Mouse (Mus musculus): Measurements from ENCODE around the gene Rps6kc1. TPM values are rescaled to one million over a fixed set of nuclear protein-coding genes. Genes with fewer than 3 reads are reported as not detected.
"Not testable (repeated sequence)": the region's sequence is repeated elsewhere in the genome, so short reads cannot be mapped to it uniquely, and the experiment has no call there.

Rps6kc1 gene
- total and polyA plus RNA-seq, 2 experiments, result 8.1 to 9.2 TPM

DNA sequence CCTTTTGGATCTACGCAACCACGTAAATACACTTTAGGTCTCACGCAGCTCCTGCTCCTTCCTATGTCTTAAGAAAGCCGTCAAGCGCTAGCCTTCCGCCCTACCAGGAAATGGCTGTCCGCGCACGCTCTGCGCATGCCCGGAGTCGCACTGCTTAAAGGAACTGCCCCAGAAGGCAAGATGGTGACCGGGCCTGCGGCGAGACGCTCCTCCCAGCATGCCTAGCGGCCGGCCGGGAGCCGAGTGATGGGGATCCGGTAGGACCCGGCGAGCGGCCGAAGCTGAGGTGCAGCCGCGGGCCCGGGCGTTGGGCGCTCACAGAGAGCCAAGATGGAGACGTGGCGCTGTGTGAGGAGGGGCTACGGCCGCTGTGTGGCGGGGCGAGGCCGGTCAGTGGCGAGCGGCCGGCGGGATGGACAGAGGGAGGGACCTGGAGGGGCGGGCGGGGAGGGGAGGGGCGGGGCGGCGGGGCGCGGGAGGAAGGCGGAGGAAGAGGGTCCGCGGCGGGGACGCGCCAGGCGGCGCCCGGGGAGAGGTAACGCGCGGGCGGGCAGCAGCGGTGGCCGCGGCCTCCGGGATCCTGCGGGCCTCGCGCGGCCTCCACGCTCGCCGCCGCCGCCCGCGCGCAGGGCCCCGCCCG lies 16.9 kb upstream of the Rps6kc1 start:
- Histone ChIP-seq H3K4me3 (ENCODE audit: insufficient read depth, low read depth, low read length) (peak overlapping the region; percentile 77), H3K79me2 (ENCODE audit: control insufficient read depth, insufficient read depth, low read length) (no peaks in the 10 kb centered on the region; the same call in 1 of the 2 replicates), H3K4me1 (ENCODE audit: control insufficient read depth, insufficient read depth, low read length) (peaks cover 8% of the 10 kb centered on the region; the same call in 1 of the 2 replicates), H3K36me3 (ENCODE audit: control insufficient read depth, insufficient read depth, low read length) (peaks cover 3% of the 10 kb centered on the region; the same call in 1 of the 2 replicates), H3K27me3 (ENCODE audit: control insufficient read depth, insufficient read depth, low read length) (no peaks in the 10 kb centered on the region), H3K9ac (ENCODE audit: low read depth, low read length) (peak overlapping the region; percentile 81), H3K27ac (replicated peaks; ENCODE audit: insufficient read depth, low read depth, low read length) (peak overlapping the region; percentile 95)
- TF ChIP-seq POLR2A (IDR thresholded peaks at IDR 0.05; ENCODE audit: extremely low read depth, insufficient read depth, low read length) (0 out of 2 replicates have a peak, but pooled peaks have one; percentile 6), CTCF (IDR thresholded peaks at IDR 0.05; ENCODE audit: low read depth, low read length) (no peak)
- under 1% methylated on average over 52 of the region's 79 CpGs for WGBS
- peak; percentile 92 for DNase-seq (ENCODE audit: extremely low read depth, low read depth, low spot score)

DNA sequence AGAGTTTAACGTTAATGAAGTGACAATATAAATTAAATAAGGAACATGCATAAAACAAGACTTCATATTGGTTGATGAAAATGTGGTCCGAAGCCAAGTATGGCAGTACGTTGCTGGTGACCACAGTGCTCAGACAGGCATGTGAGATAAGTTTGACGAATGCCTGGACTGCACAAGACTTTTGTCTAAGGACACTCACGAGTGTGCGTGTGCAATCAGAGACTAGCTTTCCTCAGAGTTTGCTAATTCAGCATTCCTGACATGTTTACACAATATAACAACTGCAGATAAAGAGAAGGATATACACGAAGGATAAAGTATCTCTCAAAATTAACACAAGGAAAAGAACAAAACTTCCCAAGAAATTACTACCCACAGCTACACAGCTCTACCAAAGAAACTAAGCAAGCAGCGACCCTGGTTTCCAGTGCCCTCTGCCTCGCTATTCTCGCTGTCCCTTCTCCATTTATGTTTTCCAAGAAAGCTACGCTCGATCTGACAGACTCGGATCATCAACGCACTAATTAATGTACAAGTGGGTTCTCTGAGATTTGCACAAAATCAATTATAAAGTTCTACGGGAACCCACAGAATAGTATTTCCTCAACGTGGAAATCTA lies 16.3 kb upstream of the Rps6kc1 start:
- H3K79me2 ChIP-seq (ENCODE audit: control insufficient read depth, insufficient read depth, low read length), result no peaks in the 10 kb centered on the region; the same call in 1 of the 2 replicates
- 8% methylated on average over 16 of the region's 16 CpGs for whole genome bisulfite sequencing
- DNase-seq (ENCODE audit: extremely low read depth, low read depth, low spot score), result peak; percentile 48
- H3K36me3 ChIP-seq (ENCODE audit: control insufficient read depth, insufficient read depth, low read length), result peaks cover under 1% of the 10 kb centered on the region; the same call in 1 of the 2 replicates
- H3K4me1 ChIP-seq (ENCODE audit: control insufficient read depth, insufficient read depth, low read length), result peaks cover 8% of the 10 kb centered on the region; the same call in 1 of the 2 replicates
- H3K27me3 ChIP-seq (ENCODE audit: control insufficient read depth, insufficient read depth, low read length), result no peaks in the 10 kb centered on the region
- H3K4me3 ChIP-seq (ENCODE audit: insufficient read depth, low read depth, low read length), result peak overlapping the region; percentile 77
- TF ChIP-seq CTCF (IDR thresholded peaks at IDR 0.05; ENCODE audit: low read depth, low read length) (no peak), POLR2A (IDR thresholded peaks at IDR 0.05; ENCODE audit: extremely low read depth, insufficient read depth, low read length) (no peak)
- H3K9ac ChIP-seq (ENCODE audit: low read depth, low read length), result peak overlapping the region; percentile 81
- H3K27ac ChIP-seq (replicated peaks; ENCODE audit: insufficient read depth, low read depth, low read length), result peak overlapping the region; percentile 93

DNA sequence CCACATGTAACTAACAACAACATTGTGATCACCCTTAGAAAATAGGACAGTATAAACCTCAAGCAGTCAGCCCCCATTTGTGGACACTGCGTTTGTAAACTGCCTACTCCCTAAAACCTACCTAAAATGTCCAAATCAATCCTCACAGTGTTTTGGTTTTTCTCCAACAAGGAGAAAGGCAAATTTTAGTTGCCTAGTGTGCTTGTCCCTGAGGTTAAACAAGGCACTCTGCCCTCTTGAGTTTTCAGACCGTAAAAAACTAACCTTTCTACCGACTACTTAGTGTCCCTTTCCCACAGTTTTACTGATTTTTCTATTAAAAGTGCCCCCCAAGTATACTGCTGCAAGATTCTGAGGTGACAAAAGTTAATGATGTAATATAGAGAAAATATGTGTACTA lies 15.7 kb upstream of the Rps6kc1 start:
- Histone ChIP-seq H3K4me1 (ENCODE audit: control insufficient read depth, insufficient read depth, low read length) (peaks cover 8% of the 10 kb centered on the region; the same call in 1 of the 2 replicates), H3K27me3 (ENCODE audit: control insufficient read depth, insufficient read depth, low read length) (no peaks in the 10 kb centered on the region), H3K9ac (ENCODE audit: low read depth, low read length) (no peak overlapping the region), H3K79me2 (ENCODE audit: control insufficient read depth, insufficient read depth, low read length) (no peaks in the 10 kb centered on the region), H3K4me3 (ENCODE audit: insufficient read depth, low read depth, low read length) (no peak overlapping the region), H3K27ac (replicated peaks; ENCODE audit: insufficient read depth, low read depth, low read length) (no peak overlapping the region), H3K36me3 (ENCODE audit: control insufficient read depth, insufficient read depth, low read length) (no peaks in the 10 kb centered on the region)
- no peak for TF ChIP-seq POLR2A (IDR thresholded peaks at IDR 0.05; ENCODE audit: extremely low read depth, insufficient read depth, low read length)
- no peak for TF ChIP-seq CTCF (IDR thresholded peaks at IDR 0.05; ENCODE audit: low read depth, low read length)
- 40% methylated on average over 3 of the region's 3 CpGs for WGBS
- peak; percentile 60 for DNase-seq (ENCODE audit: extremely low read depth, low read depth, low spot score)

DNA sequence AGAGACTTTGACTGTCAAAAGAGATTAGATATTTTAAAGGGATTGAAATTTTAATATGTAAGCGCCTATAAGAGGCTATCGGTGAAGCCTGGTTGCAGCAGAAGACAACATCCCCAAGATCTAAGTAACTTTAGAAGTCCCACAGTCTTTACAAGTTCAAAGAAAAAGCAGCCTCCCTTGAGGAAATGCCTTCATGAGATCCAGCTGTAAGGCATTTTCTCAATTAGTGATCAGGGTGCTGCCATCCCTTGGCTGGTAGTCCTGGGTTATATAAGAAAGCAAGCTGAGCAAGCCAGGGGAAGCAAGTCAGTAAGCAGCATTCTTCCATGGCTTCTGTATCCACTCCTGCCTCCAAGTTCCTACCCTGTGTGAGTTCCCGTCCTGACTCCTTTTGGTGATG lies 13.2 kb upstream of the Rps6kc1 start, which contains the start of gene Angel2:
TSS of gene Angel2 (plus strand) at position 301 of the 400 bp plus-strand sequence.
- not testable (repeated sequence) for DNase-seq (ENCODE audit: extremely low read depth, low read depth, low spot score); H3K4me3 ChIP-seq (ENCODE audit: insufficient read depth, low read depth, low read length); H3K36me3 ChIP-seq (ENCODE audit: control insufficient read depth, insufficient read depth, low read length); H3K9ac ChIP-seq (ENCODE audit: low read depth, low read length); H3K4me1 ChIP-seq (ENCODE audit: control insufficient read depth, insufficient read depth, low read length); H3K27ac ChIP-seq (replicated peaks; ENCODE audit: insufficient read depth, low read depth, low read length); H3K27me3 ChIP-seq (ENCODE audit: control insufficient read depth, insufficient read depth, low read length); H3K79me2 ChIP-seq (ENCODE audit: control insufficient read depth, insufficient read depth, low read length)
- whole genome bisulfite sequencing, result 95% methylated on average over 3 of the region's 3 CpGs

DNA sequence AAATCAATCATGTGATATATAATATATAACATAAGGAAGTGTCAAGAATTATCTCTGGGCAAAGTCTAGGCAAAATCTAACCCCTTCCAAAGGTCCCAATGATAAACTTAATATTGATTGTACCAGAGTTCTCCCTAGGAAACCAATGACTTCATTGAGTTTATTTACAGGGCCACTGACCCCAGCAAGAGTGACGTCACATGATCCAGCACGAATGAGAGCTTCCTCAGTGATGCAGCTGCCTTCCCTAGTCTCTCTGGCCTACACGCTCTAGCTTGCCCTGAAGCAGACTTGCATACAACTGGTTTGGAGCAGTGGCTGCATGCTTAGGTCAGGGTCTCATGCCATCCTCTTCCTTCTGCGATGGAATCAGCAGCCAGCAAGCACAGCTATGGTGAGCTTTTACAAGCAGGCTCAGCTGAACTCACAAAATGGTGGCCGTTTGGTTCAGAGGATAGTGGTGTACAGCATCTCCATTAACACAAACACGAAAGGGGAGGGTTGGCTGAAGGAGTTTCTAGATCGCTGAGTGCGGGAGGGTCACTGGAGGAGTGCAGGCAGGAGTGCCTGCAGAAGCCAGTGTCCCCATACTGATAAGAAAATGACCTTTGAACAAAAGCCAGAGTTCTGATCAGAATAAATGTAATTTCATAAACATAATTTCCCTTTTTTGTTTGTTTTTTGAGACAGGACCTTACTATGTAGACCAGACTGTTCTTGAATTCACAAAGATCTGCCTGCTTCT lies 8.3 kb upstream of the Rps6kc1 start:
- Histone ChIP-seq H3K9ac (ENCODE audit: low read depth, low read length) (no peak overlapping the region), H3K79me2 (ENCODE audit: control insufficient read depth, insufficient read depth, low read length) (no peaks in the 10 kb centered on the region), H3K4me1 (ENCODE audit: control insufficient read depth, insufficient read depth, low read length) (peaks cover 3% of the 10 kb centered on the region; the same call in 1 of the 2 replicates), H3K27ac (replicated peaks; ENCODE audit: insufficient read depth, low read depth, low read length) (no peak overlapping the region), H3K27me3 (ENCODE audit: control insufficient read depth, insufficient read depth, low read length) (no peaks in the 10 kb centered on the region), H3K4me3 (ENCODE audit: insufficient read depth, low read depth, low read length) (no peak overlapping the region), H3K36me3 (ENCODE audit: control insufficient read depth, insufficient read depth, low read length) (no peaks in the 10 kb centered on the region)
- peak; percentile 52 for DNase-seq (ENCODE audit: extremely low read depth, low read depth, low spot score)
- WGBS, result 55% methylated on average over 8 of the region's 8 CpGs
- TF ChIP-seq POLR2A (IDR thresholded peaks at IDR 0.05; ENCODE audit: extremely low read depth, insufficient read depth, low read length) (no peak), CTCF (IDR thresholded peaks at IDR 0.05; ENCODE audit: low read depth, low read length) (no peak)

All from liver, adult 2 months (tissue).